Mouse (Mus musculus): Measurements from ENCODE around the gene Cd200r3. TPM values are rescaled to one million over a fixed set of nuclear protein-coding genes. Genes with fewer than 3 reads are reported as not detected.

Cd200r3 gene
- polyA plus RNA-seq, 1 experiment from 2014 or later: not detected

DNA sequence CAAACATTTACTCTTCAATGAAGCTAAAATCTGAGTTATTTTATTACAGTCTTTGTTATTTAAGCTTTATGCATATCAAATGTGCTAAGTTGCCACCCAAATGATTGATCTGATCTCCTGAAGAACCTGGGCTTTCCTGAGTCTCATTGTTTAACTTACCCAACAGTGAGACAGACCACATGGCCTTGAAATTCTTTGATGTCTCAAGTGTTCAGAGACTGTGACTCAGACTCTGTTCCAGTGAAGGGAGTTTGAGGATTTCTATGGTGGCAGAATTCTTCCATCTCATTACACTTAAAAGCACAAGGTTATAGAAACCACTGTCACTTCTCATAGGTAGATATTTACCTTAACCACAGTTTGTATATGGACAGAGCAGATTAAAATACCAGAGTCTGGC, 32.6 kb downstream of the Cd200r3 start:
- Histone ChIP-seq H3K9me3 (no peaks in the 10 kb centered on the region), H3K36me3 (no peaks in the 10 kb centered on the region), H3K4me1 (no peaks in the 10 kb centered on the region), H3K4me2 (replicated peaks) (no peak overlapping the region), H3K27ac (replicated peaks) (no peak overlapping the region), H3K9ac (replicated peaks) (no peak overlapping the region), H3K4me3 (no peak overlapping the region), H3K27me3 (no peaks in the 10 kb centered on the region)
- ATAC-seq (replicated peaks): no peak

DNA sequence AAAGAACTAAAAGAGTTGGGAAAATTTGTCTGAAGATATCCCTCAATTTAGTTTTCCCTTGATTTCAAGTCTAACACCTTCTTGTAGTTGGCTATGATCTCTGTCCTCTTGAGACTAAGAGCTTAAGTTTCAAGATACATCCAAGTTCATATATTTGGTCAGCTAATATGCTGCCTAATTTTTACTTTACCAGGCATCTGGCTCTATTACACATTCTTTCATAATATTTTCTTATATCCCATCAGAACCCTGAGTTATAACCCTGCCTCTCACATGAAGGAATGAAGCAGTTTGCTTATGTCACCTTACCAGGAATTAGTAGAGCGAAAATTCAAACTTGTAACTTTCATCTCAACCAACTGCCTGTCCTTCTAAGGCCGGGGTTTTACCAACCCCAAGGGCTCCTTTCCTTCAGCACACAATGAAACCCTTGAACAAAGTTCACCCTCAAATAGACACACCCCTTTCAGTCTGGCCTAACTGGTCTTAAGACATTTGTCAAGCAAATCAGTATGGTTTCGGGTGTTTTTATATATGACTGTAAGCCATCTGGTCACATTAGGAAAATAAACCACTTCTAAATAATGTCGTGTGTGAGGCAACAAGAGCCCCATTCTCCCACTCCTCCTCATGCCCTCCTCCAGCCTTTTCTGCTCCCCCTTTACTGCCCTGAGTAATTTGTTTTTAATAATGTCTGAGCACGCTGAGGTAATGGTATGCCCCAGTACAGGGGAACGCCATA, 33.6 kb downstream of the Cd200r3 start:
- Histone ChIP-seq H3K9ac (replicated peaks) (no peak overlapping the region), H3K4me3 (no peak overlapping the region), H3K27me3 (no peaks in the 10 kb centered on the region), H3K4me2 (replicated peaks) (no peak overlapping the region), H3K36me3 (no peaks in the 10 kb centered on the region), H3K27ac (replicated peaks) (no peak overlapping the region), H3K9me3 (no peaks in the 10 kb centered on the region), H3K4me1 (no peaks in the 10 kb centered on the region)
- peak; percentile 35; the same call in 1 of the 2 replicates for ATAC-seq (replicated peaks)
- 29% methylated on average over 6 of the region's 6 CpGs for WGBS

DNA sequence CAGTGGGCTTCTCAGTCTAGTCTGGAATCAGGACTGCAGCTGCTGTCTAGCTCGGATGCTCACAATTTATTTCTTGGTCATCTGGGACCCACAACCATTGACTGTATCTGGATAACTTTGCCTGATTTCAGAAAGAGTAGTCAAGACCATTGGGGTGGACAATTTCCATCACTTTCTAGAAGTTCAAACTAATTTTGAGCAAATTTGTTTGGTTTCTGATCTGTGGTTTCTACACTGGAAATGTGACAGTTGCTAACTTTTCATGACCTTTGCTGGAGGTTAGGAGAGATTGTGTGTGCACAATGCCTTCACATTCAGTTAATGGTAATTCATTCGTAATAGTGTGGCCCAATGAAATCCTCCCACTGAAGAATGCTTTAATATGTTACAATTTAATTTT, 34.7 kb downstream of the Cd200r3 start:
- Histone ChIP-seq H3K4me3 (no peak overlapping the region), H3K9me3 (no peaks in the 10 kb centered on the region), H3K36me3 (no peaks in the 10 kb centered on the region), H3K27me3 (no peaks in the 10 kb centered on the region), H3K4me2 (replicated peaks) (no peak overlapping the region), H3K4me1 (no peaks in the 10 kb centered on the region), H3K9ac (replicated peaks) (no peak overlapping the region), H3K27ac (replicated peaks) (no peak overlapping the region)
- WGBS: 89% methylated on average over 2 of the region's 2 CpGs
- no peak for ATAC-seq (replicated peaks)

DNA sequence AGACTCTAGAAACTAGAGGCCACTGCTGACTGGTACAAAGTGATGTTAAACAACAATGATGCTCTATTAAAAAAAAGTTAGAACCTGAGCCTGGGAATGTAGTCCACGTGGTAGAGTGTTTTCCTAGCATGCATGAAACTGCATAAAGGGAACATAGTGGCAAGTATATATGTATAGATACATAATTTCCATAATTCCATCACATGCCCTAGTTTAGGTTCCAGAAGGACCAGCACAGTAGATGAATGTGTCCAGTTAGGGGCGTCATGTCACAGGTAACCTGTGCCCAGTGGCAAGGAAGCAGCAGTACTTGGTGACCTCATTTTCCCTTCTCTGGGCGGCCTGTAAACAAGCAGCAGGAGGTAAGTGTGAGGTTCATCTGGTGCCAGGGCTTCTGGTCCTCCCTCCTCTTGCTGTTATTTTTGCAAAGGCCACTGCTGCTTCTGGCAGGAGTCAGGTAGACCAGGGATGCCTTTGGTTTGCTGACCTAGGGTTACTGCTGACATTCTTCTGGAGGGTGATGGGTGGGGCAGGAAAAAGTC, 35.9 kb downstream of the Cd200r3 start:
- H3K27me3 ChIP-seq: no peaks in the 10 kb centered on the region
- H3K36me3 ChIP-seq: no peaks in the 10 kb centered on the region
- H3K9me3 ChIP-seq: no peaks in the 10 kb centered on the region
- H3K9ac ChIP-seq (replicated peaks): no peak overlapping the region
- 77% methylated on average over 3 of the region's 3 CpGs for WGBS
- H3K27ac ChIP-seq (replicated peaks): no peak overlapping the region
- H3K4me3 ChIP-seq: no peak overlapping the region
- H3K4me1 ChIP-seq: no peaks in the 10 kb centered on the region
- H3K4me2 ChIP-seq (replicated peaks): no peak overlapping the region
- no peak for ATAC-seq (replicated peaks)

DNA sequence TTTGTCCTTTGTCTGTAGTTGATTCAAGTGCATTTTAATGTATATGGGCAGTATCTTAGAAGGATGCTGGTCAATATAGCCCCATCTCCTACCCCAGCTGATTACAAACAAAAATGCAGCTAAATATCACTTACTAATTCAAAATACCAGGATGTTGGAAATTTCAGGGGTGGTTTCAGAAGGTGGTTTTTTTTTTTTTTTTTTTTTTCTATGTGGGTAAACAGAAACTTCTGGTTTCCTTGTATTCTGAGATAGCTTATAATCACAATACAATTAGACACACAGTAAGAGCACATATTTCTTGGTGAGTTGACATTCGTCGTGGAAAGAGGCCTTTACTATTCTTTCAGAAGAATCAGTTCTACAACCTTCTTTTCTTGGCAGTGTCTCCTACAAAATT, 39.5 kb downstream of the Cd200r3 start:
- H3K36me3 ChIP-seq: no peaks in the 10 kb centered on the region
- 89% methylated on average over 2 of the region's 2 CpGs for WGBS
- ATAC-seq (replicated peaks): no peak
- no peaks in the 10 kb centered on the region for H3K27me3 ChIP-seq
- no peak overlapping the region for H3K27ac ChIP-seq (replicated peaks)
- no peak overlapping the region for H3K4me3 ChIP-seq
- no peaks in the 10 kb centered on the region for H3K9me3 ChIP-seq
- H3K9ac ChIP-seq (replicated peaks): no peak overlapping the region
- no peaks in the 10 kb centered on the region for H3K4me1 ChIP-seq
- H3K4me2 ChIP-seq (replicated peaks): no peak overlapping the region

DNA sequence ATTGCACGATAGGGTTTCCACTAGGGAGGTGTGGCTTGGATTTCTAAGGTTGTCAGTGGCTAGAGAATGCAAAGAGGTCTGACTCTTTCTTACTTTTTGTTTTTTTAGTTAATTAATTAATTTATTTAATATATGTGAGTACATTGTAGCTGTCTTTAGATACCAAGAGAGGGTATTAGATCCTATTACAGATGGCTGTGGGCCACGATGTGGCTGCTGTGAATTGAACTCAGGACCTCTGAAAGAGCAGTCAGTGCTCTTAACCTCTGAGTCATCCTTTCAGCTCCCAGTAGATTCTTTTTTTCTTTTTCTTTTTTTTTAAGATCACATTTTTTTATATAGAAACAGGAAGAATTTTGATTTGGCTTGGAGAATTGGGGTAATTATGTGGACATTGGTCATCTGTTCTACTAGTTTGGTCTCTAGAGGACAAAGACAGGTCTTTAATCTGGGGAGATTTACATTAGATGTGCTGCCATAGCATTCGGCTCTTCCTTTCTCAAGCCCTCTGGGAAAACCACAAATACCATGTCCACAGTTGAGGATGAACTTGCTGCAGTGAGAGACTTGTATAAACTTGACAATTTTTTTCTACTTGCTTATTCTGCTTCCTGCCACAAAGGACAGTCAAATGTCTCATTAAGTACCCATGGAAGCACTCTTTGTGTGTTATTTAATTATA, 40.0 kb downstream of the Cd200r3 start:
- 75% methylated on average over 3 of the region's 3 CpGs for WGBS
- H3K27me3 ChIP-seq: no peaks in the 10 kb centered on the region
- H3K36me3 ChIP-seq: no peaks in the 10 kb centered on the region
- ATAC-seq (replicated peaks): no peak
- no peak overlapping the region for H3K4me2 ChIP-seq (replicated peaks)
- no peak overlapping the region for H3K9ac ChIP-seq (replicated peaks)
- no peaks in the 10 kb centered on the region for H3K4me1 ChIP-seq
- H3K4me3 ChIP-seq: no peak overlapping the region
- no peaks in the 10 kb centered on the region for H3K9me3 ChIP-seq
- no peak overlapping the region for H3K27ac ChIP-seq (replicated peaks)

DNA sequence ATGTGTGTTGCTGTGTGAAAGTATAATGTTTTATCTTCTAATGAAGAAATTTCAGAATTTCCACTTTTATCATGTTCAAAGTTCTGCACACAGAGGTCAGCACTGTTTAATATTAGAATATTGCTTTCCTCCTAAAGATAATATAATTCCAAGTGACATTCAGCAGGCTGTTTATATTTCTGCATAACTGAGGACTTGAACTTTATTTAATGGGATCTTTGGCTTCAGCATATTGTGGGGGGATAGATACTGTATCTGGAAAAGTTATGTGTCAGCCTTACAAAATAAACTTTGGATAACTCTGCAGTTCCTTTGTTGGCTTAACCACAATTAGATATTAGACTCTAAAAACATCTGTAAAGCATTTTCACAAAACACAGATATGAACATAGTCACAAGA, 40.6 kb downstream of the Cd200r3 start:
- Histone ChIP-seq H3K9me3 (no peaks in the 10 kb centered on the region), H3K36me3 (no peaks in the 10 kb centered on the region), H3K4me2 (replicated peaks) (no peak overlapping the region), H3K9ac (replicated peaks) (no peak overlapping the region), H3K4me1 (no peaks in the 10 kb centered on the region), H3K27me3 (no peaks in the 10 kb centered on the region), H3K27ac (replicated peaks) (no peak overlapping the region), H3K4me3 (no peak overlapping the region)
- no peak for ATAC-seq (replicated peaks)

DNA sequence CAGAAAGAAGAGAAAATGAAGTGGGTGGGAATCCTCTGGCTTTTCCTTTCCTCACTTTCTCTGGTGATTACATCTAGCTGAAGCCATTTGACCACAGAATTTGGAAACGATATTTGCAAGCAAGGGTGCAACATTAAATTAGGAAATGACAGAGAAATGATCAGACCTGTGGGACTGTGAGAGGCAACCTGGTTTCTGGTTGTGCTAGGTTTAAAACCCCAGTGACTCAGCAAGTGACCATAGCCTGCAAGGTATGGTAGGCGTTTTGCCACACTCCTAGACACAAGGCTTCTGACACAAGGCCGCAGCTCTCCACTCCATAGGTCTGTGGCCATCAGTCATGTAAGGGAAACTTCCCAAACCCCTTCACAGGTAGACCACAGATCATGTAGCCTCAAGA, 41.4 kb downstream of the Cd200r3 start:
- 81% methylated on average over 3 of the region's 3 CpGs for WGBS
- Histone ChIP-seq H3K27ac (replicated peaks) (no peak overlapping the region), H3K4me3 (no peak overlapping the region), H3K9me3 (no peaks in the 10 kb centered on the region), H3K27me3 (no peaks in the 10 kb centered on the region), H3K4me1 (no peaks in the 10 kb centered on the region), H3K9ac (replicated peaks) (no peak overlapping the region), H3K36me3 (no peaks in the 10 kb centered on the region), H3K4me2 (replicated peaks) (no peak overlapping the region)
- no peak for ATAC-seq (replicated peaks)

DNA sequence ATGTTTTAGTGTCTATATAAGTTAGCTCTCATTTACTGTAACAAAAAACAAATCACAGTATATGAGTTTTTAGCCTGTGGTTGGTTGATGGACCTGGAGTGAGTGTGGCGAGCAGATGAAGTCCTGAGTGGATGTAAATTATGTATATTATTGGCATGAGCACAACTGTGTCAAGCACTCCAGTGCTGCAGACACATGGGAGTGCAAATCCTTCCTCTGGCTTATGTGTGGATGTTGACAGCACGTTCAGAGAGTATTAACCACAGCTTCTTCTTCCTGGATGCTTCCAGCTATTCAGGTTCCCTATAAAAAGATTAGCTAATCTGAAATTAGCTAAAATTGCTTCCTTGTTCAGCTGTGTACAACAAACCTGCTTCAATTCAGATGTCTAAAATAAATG, 42.6 kb downstream of the Cd200r3 start:
- no peaks in the 10 kb centered on the region for H3K4me1 ChIP-seq
- H3K27me3 ChIP-seq: no peaks in the 10 kb centered on the region
- no peaks in the 10 kb centered on the region for H3K9me3 ChIP-seq
- H3K27ac ChIP-seq (replicated peaks): no peak overlapping the region
- H3K36me3 ChIP-seq: no peaks in the 10 kb centered on the region
- 71% methylated on average over 2 of the region's 2 CpGs for WGBS
- H3K9ac ChIP-seq (replicated peaks): no peak overlapping the region
- no peak for ATAC-seq (replicated peaks)
- H3K4me2 ChIP-seq (replicated peaks): no peak overlapping the region
- no peak overlapping the region for H3K4me3 ChIP-seq

DNA sequence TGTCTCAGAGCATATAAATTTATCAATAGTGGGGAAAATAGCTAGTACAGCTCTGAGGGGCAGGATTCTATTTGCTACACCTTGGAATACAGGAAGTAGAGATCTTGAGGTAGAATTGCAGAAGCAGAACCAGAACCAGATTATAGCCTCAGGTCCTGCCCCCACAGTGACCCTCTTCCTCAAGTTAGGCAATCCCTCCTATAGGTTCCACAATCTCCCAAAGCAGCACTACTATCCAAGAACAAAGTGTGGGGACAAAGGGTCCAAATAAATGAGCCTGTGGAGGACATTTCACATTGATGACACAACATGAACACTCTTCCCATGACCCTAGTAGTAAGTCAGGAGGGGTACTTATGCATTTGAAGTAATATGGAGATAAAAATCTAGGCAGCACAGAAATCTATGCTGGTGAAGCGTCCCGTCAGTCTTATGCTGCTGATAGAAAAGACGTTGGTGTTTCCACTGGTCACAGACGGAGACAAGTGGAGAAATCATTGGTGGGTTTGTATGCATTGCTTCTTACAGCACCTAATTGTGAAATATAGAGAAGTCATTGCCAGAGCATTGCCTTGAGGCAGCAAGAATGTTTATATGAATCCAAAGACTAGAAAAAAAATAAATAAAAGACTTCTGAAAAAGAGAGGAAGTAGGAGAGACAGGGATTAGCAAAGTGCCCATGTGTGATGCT, 45.3 kb downstream of the Cd200r3 start:
- no peak for ATAC-seq (replicated peaks)
- WGBS: 94% methylated on average over 4 of the region's 4 CpGs

DNA sequence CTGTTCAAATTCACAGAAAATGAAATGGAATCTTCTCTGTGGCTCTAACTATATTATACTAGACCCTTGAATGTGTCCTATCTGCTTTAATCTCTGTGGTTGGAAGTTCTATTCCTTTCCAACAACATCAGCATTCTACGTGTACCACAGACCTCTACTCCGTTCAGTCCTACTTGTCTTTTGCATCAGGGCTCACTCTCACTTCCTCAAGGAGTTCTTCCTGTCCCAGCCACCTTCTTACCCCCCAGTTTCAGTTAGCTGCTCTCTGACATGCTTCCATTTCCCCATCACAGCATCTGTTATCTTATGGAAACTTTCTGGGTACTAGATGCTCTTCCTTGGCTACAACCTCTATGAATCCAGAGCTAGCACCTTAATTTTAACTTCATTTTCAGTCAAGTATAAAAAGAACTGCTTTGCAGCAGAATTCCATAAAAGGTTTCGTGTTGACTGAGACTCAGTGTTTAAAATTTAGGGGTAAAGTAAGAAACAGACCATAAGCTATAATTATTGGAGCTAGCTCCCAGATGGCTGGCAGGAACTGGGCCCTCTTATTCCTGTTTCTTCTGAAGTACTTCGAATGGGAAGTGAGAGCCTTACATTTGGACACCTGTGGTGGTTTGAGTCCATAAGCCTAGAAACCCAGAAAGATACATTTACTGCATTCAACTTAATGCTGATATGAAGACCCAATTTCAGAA, 50.0 kb downstream of the Cd200r3 start:
- Histone ChIP-seq H3K4me2 (replicated peaks) (no peak overlapping the region), H3K4me3 (no peak overlapping the region), H3K4me1 (no peaks in the 10 kb centered on the region), H3K9ac (replicated peaks) (no peak overlapping the region), H3K36me3 (no peaks in the 10 kb centered on the region), H3K27ac (replicated peaks) (no peak overlapping the region), H3K9me3 (no peaks in the 10 kb centered on the region), H3K27me3 (no peaks in the 10 kb centered on the region)
- ATAC-seq (replicated peaks): no peak
- 96% methylated on average over 4 of the region's 4 CpGs for WGBS

More for the DNA sequence above, 45.3 kb downstream of the Cd200r3 start:
- H3K27ac ChIP-seq (replicated peaks): no peak overlapping the region
- H3K4me2 ChIP-seq (replicated peaks): no peak overlapping the region
- H3K9ac ChIP-seq (replicated peaks): no peak overlapping the region
- no peaks in the 10 kb centered on the region for H3K27me3 ChIP-seq
- H3K4me1 ChIP-seq: no peaks in the 10 kb centered on the region
- H3K36me3 ChIP-seq: no peaks in the 10 kb centered on the region
- H3K9me3 ChIP-seq: no peaks in the 10 kb centered on the region
- H3K4me3 ChIP-seq: no peak overlapping the region

All from forebrain, embryonic 15.5 days (tissue).